Mouse (Mus musculus): ENCODE results near the gene Gprin1.

DNA sequence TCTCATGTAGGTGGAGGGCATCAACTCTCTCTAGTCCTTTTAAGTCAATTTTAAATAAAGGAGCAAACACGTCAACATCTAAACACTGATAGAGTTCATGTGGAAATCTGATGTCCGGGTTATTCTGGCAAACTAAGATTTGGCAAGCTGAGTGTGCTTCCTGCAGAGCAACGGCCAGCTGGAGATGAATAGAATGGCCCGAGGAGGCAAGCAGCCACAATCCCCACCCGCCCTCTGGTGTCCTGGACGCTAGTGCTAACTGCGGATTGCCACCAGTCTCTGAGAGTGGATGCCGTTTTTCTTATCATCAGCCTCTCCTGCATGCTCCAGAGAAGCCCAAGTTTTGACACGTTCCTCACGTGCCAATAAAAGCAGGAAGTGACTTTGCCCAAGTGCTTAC lies 2.8 kb downstream of the Gprin1 start:
- TF ChIP-seq CTCF (IDR thresholded peaks at IDR 0.05; ENCODE audit: insufficient read depth, low read length) (no peak), POLR2A (IDR thresholded peaks at IDR 0.05; ENCODE audit: borderline replicate concordance, extremely low read depth, low read depth, low read length) (no peak)

All from lung, adult 2 months (tissue).